Mouse (Mus musculus) lung, adult 2 months (tissue): ENCODE results near the gene Alk.

Experiments used
- CTCF ChIP-seq: fragments of 200-500 bp; IDR thresholded peaks from 2 replicates; pipeline ENCODE4 v1.5.1; 2011; ENCODE audit warnings: mild to moderate bottlenecking, low read length, control low read depth; ENCODE audit not compliant: insufficient read depth
- POLR2A ChIP-seq: fragments of 200-500 bp; IDR thresholded peaks from 2 replicates; pipeline ENCODE4 v1.6.1; 2011; ENCODE audit warnings: low read depth, mild to moderate bottlenecking, control low read depth, low read length, borderline replicate concordance; ENCODE audit errors: extremely low read depth

DNA sequence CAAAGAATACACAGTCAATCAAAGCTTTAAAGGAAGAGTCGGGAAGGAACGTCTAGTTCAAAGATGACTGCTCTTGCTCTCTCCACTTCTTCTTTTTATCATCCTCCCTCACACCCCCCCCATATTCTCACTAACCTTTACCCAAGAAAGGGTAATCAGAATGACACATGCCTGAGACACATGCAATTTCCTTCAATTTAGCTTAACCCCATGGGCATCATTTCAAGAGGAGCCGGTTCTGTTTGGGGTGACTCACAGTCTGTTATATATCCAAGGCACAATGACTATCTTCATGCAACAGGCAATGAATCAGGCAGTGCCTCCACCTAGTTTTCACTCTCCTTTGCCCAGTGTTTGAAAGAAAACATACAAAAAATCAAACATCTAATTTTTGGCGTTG is 265.0 kb downstream of the Alk start:
- no peak for TF ChIP-seq CTCF
- no peak for TF ChIP-seq POLR2A
